Mouse (Mus musculus): ENCODE measurements at regions not wholly inside any gene's neighbourhood (a gene's known extent, or its start where the extent isn't known, plus 50 kb on each side); places are given as distances from the start of the nearest gene placed in this dataset.
"Not testable (repeated sequence)": the region's sequence is repeated elsewhere in the genome, so short reads cannot be mapped to it uniquely, and the experiment has no call there.

GRCm38 (mm10) chr7:93254287-93254686, 174.6 kb downstream of the Fam181b start:
- DNase-seq (ENCODE audit: low spot score in 2 of 2): not testable (repeated sequence)

- DNase-seq (ENCODE audit: low spot score in 2 of 2): no peak
Measured at GRCm38 (mm10) chr7:93285748-93286147, 206.1 kb downstream of the Fam181b start.

GRCm38 (mm10) chr7:93291457-93291856, 211.8 kb downstream of the Fam181b start:
- no peak for DNase-seq (ENCODE audit: low spot score in 2 of 2)

GRCm38 (mm10) chr7:93291945-93292696, 212.5 kb downstream of the Fam181b start:
- DNase-seq (ENCODE audit: low spot score in 2 of 2): no peak

GRCm38 (mm10) chr7:93312731-93313130, 233.1 kb downstream of the Fam181b start:
- DNase-seq (ENCODE audit: low spot score in 2 of 2): no peak

- DNase-seq (ENCODE audit: low spot score in 2 of 2): no peak
Measured at GRCm38 (mm10) chr7:93331351-93331750, 251.7 kb downstream of the Fam181b start.

- DNase-seq (ENCODE audit: low spot score in 2 of 2): no peak
Measured at GRCm38 (mm10) chr7:93332203-93332602, 252.5 kb downstream of the Fam181b start.

- peak; percentile 54 to 70 for DNase-seq (ENCODE audit: low spot score in 2 of 2)
Measured at GRCm38 (mm10) chr7:93336420-93336819, 256.8 kb downstream of the Fam181b start.
